Mouse (Mus musculus) liver, adult 2 months (tissue): Measurements from ENCODE around the gene Eif3b. TPM values are rescaled to one million over a fixed set of nuclear protein-coding genes. Genes with fewer than 3 reads are reported as not detected.
A peak's percentile ranks its signal among the peaks of the same experiment; 100 is the strongest.

Source experiments
- DNase-seq: peaks from one replicate; pipeline ENCODE4 v3.0.0-alpha.2; 2011; ENCODE audit warnings: low read depth, low spot score; ENCODE audit errors: extremely low read depth
- H3K27ac ChIP-seq: fragments of 200-500 bp; replicated peaks from 2 replicates; pipeline ENCODE4 v1.5.1; 2012; ENCODE audit warnings: low read depth, mild to moderate bottlenecking, control low read depth, inconsistent platforms, low read length; ENCODE audit not compliant: insufficient read depth
- H3K27me3 ChIP-seq: fragments of 200-500 bp; 2 replicates; pipeline ENCODE4 v1.6.1; 2012; ENCODE audit warnings: mild to moderate bottlenecking, moderate library complexity, low read length, inconsistent platforms; ENCODE audit not compliant: control insufficient read depth, insufficient read depth
- H3K36me3 ChIP-seq: fragments of 200-500 bp; 2 replicates; pipeline ENCODE4 v1.6.1; 2012; ENCODE audit warnings: low read length, inconsistent platforms; ENCODE audit not compliant: control insufficient read depth, insufficient read depth
- H3K4me1 ChIP-seq: fragments of 200-500 bp; 2 replicates; pipeline ENCODE4 v1.6.1; 2011; ENCODE audit warnings: low read length; ENCODE audit not compliant: control insufficient read depth, insufficient read depth
- H3K4me3 ChIP-seq: fragments of 200-500 bp; 2 replicates; pipeline ENCODE4 v1.5.1; 2011; ENCODE audit warnings: low read depth, mild to moderate bottlenecking, control low read depth, low read length, moderate library complexity; ENCODE audit not compliant: insufficient read depth
- H3K79me2 ChIP-seq: fragments of 200-500 bp; 2 replicates; pipeline ENCODE4 v1.6.1; 2012; ENCODE audit warnings: inconsistent platforms, mild to moderate bottlenecking, low read length, moderate library complexity; ENCODE audit not compliant: control insufficient read depth, insufficient read depth
- H3K9ac ChIP-seq: fragments of 200-500 bp; 2 replicates; pipeline ENCODE4 v1.6.1; 2012; ENCODE audit warnings: low read depth, mild to moderate bottlenecking, control low read depth, inconsistent platforms, low read length
- CTCF ChIP-seq: fragments of 200-500 bp; IDR thresholded peaks from 2 replicates; pipeline ENCODE4 v1.5.1; 2011; ENCODE audit warnings: low read depth, low read length, control low read depth
- POLR2A ChIP-seq: fragments of 200-500 bp; IDR thresholded peaks from 2 replicates; pipeline ENCODE4 v1.6.1; 2011; ENCODE audit warnings: low read length, control low read depth; ENCODE audit not compliant: insufficient read depth; ENCODE audit errors: extremely low read depth
- WGBS: fragments of 180-500 bp; shearing (Covaris S2); methylation state at CpG from one replicate; pipeline ENCODE4 v1.1.7; 2018; 5-methylcytosine and 5-hydroxymethylcytosine counted together
- polyA plus RNA-seq: library from polyadenylated mRNA; depleted of rRNA; stranded (reverse); fragments of >200 nt; gene quantifications from 2 replicates; pipeline ENCODE4 v1.2.3, GENCODE M21; 2012
- total RNA-seq: library from RNA; depleted of rRNA; stranded (reverse); fragments of >200 nt; gene quantifications from 2 replicates; pipeline ENCODE4 v1.2.3, GENCODE M21; 2014

Eif3b gene
- total and polyA plus RNA-seq, 2 experiments: 37.9 to 64.8 TPM

DNA sequence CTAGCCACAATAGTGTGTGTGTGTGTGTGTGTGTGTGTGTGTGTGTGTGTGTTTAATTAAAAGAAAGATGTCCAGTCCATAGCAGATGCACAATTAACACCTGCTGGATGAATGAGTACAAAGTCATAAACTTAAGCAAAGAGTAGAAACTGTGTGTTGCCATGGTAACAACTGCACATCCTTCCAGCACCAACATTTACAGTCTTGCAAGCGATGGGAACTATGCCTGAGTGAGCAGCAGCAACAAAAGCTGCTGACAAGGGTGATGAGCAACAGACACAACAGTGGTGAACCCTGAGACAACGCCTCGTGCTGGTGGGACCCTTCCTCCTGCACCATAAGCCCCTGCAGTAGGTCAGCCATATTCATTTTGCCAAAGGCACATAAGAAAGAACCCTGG, 44.9 kb upstream of the Eif3b start:
- WGBS: 71% methylated on average over 3 of the region's 3 CpGs
- no peaks in the 10 kb centered on the region for H3K36me3 ChIP-seq
- H3K4me3 ChIP-seq: no peak overlapping the region
- H3K9ac ChIP-seq: no peak overlapping the region
- TF ChIP-seq CTCF (no peak), POLR2A (no peak)
- no peaks in the 10 kb centered on the region for H3K27me3 ChIP-seq
- DNase-seq: no peak
- H3K27ac ChIP-seq: no peak overlapping the region
- peaks cover 34% of the 10 kb centered on the region for H3K4me1 ChIP-seq
- peaks cover 36% of the 10 kb centered on the region; the same call in 1 of the 2 replicates for H3K79me2 ChIP-seq

DNA sequence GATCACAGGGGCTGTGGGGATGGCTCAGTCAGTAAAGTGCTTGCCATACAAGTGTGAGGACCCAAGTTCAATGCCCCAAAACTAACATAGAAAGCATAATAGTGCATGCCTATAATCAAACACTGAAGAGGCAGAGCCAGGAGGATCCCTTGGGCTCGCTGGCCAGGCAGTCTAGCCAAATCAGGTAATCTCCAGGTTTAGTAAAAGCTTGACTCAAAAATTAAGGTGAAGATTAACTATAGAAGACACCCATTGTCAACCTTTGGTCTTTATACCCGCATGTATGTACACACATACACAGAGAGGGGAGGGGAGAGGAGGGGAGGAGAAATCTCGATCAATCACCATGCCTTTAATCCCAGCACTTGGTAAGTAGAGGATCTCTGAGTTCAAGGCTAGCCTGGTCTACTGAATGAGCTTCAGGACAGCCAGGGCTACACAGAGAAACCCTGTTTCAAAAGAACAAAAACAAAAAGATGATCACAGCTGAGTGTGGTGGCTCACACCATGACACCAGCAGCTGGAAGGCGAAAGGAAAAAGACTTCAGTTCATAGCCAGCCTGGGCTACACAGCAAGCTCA, 43.8 kb upstream of the Eif3b start:
- no peak for TF ChIP-seq POLR2A
- no peak for TF ChIP-seq CTCF
- Histone ChIP-seq H3K79me2 (peaks cover 39% of the 10 kb centered on the region; the same call in 1 of the 2 replicates), H3K27ac (no peak overlapping the region), H3K27me3 (no peaks in the 10 kb centered on the region), H3K36me3 (no peaks in the 10 kb centered on the region), H3K4me1 (peaks cover 29% of the 10 kb centered on the region), H3K9ac (no peak overlapping the region), H3K4me3 (no peak overlapping the region)
- 46% methylated on average over 4 of the region's 4 CpGs for WGBS
- peak; percentile 26 for DNase-seq

DNA sequence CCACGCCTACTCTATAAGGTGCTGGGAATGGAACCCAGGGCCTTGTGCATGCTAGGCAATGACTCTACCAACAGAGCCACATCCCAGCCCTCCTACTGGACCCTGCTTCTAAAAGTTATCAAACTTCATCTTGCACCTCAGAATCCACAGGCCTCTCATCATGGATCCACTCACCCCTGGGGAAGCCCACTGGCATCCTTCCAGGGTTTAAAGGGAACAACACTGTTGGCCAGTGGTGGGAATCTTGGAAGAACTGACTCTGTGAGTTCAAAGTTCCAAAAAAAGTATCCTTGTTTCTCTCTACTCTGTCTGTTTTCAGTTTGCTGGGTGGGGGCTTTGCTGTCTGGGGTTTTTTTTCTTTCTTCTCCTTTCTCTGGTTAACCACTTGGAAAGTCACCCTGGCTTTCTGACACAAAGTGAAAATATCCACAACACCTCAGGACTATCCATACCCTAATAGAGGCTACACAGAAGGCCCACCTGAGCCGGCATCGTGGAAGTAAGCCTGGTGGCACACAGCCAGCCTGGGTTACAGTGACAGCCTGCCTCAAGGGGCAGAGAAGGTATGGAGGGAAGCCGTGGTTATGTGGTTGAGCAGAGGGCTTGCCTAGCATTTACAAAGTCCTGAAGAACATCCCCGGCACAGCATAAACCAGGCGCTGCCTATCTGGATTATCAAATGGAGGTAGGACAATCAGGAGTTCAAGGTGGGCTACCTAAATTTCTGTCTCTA, 40.8 kb upstream of the Eif3b start:
- TF ChIP-seq CTCF: no peak
- TF ChIP-seq POLR2A: no peak

DNA sequence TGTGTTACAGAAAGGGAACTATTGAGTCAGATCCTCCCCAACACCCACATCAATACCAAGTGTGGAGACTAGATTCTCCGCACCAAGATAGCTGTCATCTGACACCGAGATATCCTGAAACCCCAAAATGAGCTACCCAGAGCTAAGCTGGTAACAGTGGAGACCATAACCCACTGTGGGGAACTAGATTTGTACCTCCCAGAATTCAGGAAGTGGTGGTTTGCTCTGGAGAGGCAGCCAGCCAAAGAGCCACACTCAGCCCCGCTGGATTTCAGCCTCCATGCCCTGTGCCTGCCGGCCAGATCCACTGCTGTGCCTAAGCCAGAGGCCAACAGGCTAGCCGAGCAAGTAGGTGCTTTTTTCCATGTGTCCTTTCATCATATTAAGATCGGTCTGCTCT, 39.8 kb upstream of the Eif3b start:
- Histone ChIP-seq H3K4me3 (no peak overlapping the region), H3K79me2 (peaks cover 52% of the 10 kb centered on the region; the same call in 1 of the 2 replicates), H3K36me3 (no peaks in the 10 kb centered on the region), H3K4me1 (peaks cover 32% of the 10 kb centered on the region), H3K27ac (peak overlapping the region; percentile 28; the same call in 1 of the 2 replicates), H3K27me3 (no peaks in the 10 kb centered on the region), H3K9ac (no peak overlapping the region)
- peak; percentile 22 for DNase-seq
- TF ChIP-seq CTCF (no peak), POLR2A (no peak)
- WGBS: 48% methylated on average over 6 of the region's 6 CpGs

More for the DNA sequence above, 40.8 kb upstream of the Eif3b start:
- H3K36me3 ChIP-seq: no peaks in the 10 kb centered on the region
- no peak overlapping the region for H3K27ac ChIP-seq
- H3K4me3 ChIP-seq: no peak overlapping the region
- H3K9ac ChIP-seq: no peak overlapping the region
- 73% methylated on average over 6 of the region's 6 CpGs for WGBS
- DNase-seq: no peak
- H3K4me1 ChIP-seq: peaks cover 27% of the 10 kb centered on the region
- H3K79me2 ChIP-seq: peaks cover 51% of the 10 kb centered on the region; the same call in 1 of the 2 replicates
- no peaks in the 10 kb centered on the region for H3K27me3 ChIP-seq

DNA sequence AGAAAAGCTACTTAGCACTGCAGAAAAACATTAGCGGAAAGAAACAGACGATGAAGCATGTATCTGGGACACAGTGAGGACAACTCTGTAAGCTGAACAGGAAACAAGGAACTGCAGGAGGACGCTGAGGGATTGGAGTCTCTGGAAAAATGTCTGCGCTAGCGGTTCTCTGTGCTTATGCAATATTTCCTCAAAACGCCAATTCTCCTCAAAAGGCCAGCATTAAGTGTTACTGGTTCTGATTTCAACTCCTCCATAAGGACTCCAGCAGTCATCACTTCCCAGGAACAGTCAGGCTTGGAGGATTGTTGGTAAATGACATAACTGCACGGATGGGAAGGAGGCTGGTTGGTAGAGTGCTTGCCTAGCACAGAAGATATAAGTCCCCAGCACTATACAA, 38.0 kb upstream of the Eif3b start:
- Histone ChIP-seq H3K9ac (no peak overlapping the region), H3K27me3 (no peaks in the 10 kb centered on the region), H3K27ac (peak overlapping the region; percentile 57), H3K4me3 (no peak overlapping the region), H3K36me3 (no peaks in the 10 kb centered on the region), H3K4me1 (peaks cover 27% of the 10 kb centered on the region), H3K79me2 (peaks cover 51% of the 10 kb centered on the region; the same call in 1 of the 2 replicates)
- 78% methylated on average over 7 of the region's 7 CpGs for WGBS
- no peak for TF ChIP-seq CTCF
- no peak for TF ChIP-seq POLR2A
- DNase-seq: peak; percentile 17

DNA sequence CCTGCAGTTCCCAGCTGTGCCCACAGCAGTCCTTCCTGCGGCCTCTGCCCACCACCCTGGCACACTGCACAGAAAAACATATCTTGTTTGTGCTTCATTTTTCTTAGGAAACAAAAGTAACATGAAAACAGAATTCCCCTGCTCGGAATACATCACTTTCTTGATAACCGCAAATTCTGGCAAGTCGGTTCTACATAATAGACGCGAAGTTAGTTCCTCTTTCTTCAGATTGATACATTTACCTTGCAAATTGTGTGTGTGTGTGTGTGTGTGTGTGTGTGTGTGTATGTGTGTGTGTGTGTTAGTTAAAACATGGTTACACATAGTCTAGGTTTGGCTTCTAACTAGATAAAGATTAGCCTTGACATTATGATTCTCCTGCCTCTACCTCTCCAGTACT, 36.4 kb upstream of the Eif3b start:
- TF ChIP-seq POLR2A: no peak
- no peak for TF ChIP-seq CTCF
- no peak for DNase-seq

More for the DNA sequence above, 36.4 kb upstream of the Eif3b start:
- H3K9ac ChIP-seq: no peak overlapping the region
- H3K36me3 ChIP-seq: no peaks in the 10 kb centered on the region
- peaks cover 59% of the 10 kb centered on the region for H3K79me2 ChIP-seq
- no peaks in the 10 kb centered on the region for H3K27me3 ChIP-seq
- no peak overlapping the region for H3K27ac ChIP-seq
- no peak overlapping the region for H3K4me3 ChIP-seq
- H3K4me1 ChIP-seq: peaks cover 26% of the 10 kb centered on the region
- WGBS: 78% methylated on average over 6 of the region's 6 CpGs
